Mouse (Mus musculus): ENCODE measurements around the gene Nbeal2. TPM values are rescaled to one million over a fixed set of nuclear protein-coding genes. Genes with fewer than 3 reads are reported as not detected.
A peak's percentile ranks its signal among the peaks of the same experiment; 100 is the strongest.

Nbeal2 gene
- polyA plus RNA-seq, 1 experiment from 2014 or later, result 4.8 TPM

GRCm38 (mm10) chr9:110643787-110644186 lies 10.2 kb downstream of the Nbeal2 start:
- 77% methylated on average over 9 of the region's 9 CpGs for WGBS
- no peak overlapping the region for H3K4me2 ChIP-seq (ENCODE audit: low read depth, low read length)
- no peaks in the 10 kb centered on the region for H3K36me3 ChIP-seq (ENCODE audit: control insufficient read depth, insufficient read depth, low read length)
- H3K4me1 ChIP-seq (ENCODE audit: control insufficient read depth, insufficient read depth, low read length), result no peaks in the 10 kb centered on the region
- no peak overlapping the region for H3K9ac ChIP-seq (replicated peaks; ENCODE audit: low read depth, low read length)
- H3K9me3 ChIP-seq (ENCODE audit: control insufficient read depth, low read length), result no peaks in the 10 kb centered on the region
- no peaks in the 10 kb centered on the region for H3K27me3 ChIP-seq (ENCODE audit: control insufficient read depth, insufficient read depth, low read length)
- no peak overlapping the region for H3K27ac ChIP-seq (ENCODE audit: low read depth, low read length)
- no peak for ATAC-seq (ENCODE audit: low read depth)
- no peak overlapping the region for H3K4me3 ChIP-seq (ENCODE audit: low read depth, low read length)

GRCm38 (mm10) chr9:110642812-110643524 lies 11.0 kb downstream of the Nbeal2 start:
- Histone ChIP-seq H3K9ac (replicated peaks; ENCODE audit: low read depth, low read length) (no peak overlapping the region), H3K4me3 (ENCODE audit: low read depth, low read length) (no peak overlapping the region), H3K4me2 (ENCODE audit: low read depth, low read length) (no peak overlapping the region), H3K9me3 (ENCODE audit: control insufficient read depth, low read length) (no peaks in the 10 kb centered on the region), H3K27me3 (ENCODE audit: control insufficient read depth, insufficient read depth, low read length) (no peaks in the 10 kb centered on the region), H3K36me3 (ENCODE audit: control insufficient read depth, insufficient read depth, low read length) (no peaks in the 10 kb centered on the region), H3K27ac (ENCODE audit: low read depth, low read length) (no peak overlapping the region), H3K4me1 (ENCODE audit: control insufficient read depth, insufficient read depth, low read length) (no peaks in the 10 kb centered on the region)
- ATAC-seq (ENCODE audit: low read depth), result no peak
- WGBS, result 52% methylated on average over 5 of the region's 5 CpGs

- H3K4me3 ChIP-seq (ENCODE audit: low read depth, low read length), result no peak overlapping the region
- H3K36me3 ChIP-seq (ENCODE audit: control insufficient read depth, insufficient read depth, low read length), result no peaks in the 10 kb centered on the region
- WGBS, result 91% methylated on average over 5 of the region's 5 CpGs
- no peak overlapping the region for H3K9ac ChIP-seq (replicated peaks; ENCODE audit: low read depth, low read length)
- H3K9me3 ChIP-seq (ENCODE audit: control insufficient read depth, low read length), result no peaks in the 10 kb centered on the region
- H3K27me3 ChIP-seq (ENCODE audit: control insufficient read depth, insufficient read depth, low read length), result no peaks in the 10 kb centered on the region
- no peak overlapping the region for H3K4me2 ChIP-seq (ENCODE audit: low read depth, low read length)
- no peak for ATAC-seq (ENCODE audit: low read depth)
- H3K27ac ChIP-seq (ENCODE audit: low read depth, low read length), result no peak overlapping the region
- no peaks in the 10 kb centered on the region for H3K4me1 ChIP-seq (ENCODE audit: control insufficient read depth, insufficient read depth, low read length)
These were observed 13.0 kb downstream of the Nbeal2 start for GRCm38 (mm10) chr9:110641006-110641405.

- H3K4me3 ChIP-seq (ENCODE audit: low read depth, low read length), result no peak overlapping the region
- H3K27ac ChIP-seq (ENCODE audit: low read depth, low read length), result no peak overlapping the region
- 85% methylated on average over 10 of the region's 10 CpGs for WGBS
- no peaks in the 10 kb centered on the region for H3K27me3 ChIP-seq (ENCODE audit: control insufficient read depth, insufficient read depth, low read length)
- no peaks in the 10 kb centered on the region for H3K4me1 ChIP-seq (ENCODE audit: control insufficient read depth, insufficient read depth, low read length)
- no peaks in the 10 kb centered on the region for H3K9me3 ChIP-seq (ENCODE audit: control insufficient read depth, low read length)
- no peaks in the 10 kb centered on the region for H3K36me3 ChIP-seq (ENCODE audit: control insufficient read depth, insufficient read depth, low read length)
- no peak for ATAC-seq (ENCODE audit: low read depth)
- H3K9ac ChIP-seq (replicated peaks; ENCODE audit: low read depth, low read length), result no peak overlapping the region
- no peak overlapping the region for H3K4me2 ChIP-seq (ENCODE audit: low read depth, low read length)
These were observed 15.3 kb downstream of the Nbeal2 start for GRCm38 (mm10) chr9:110638611-110639021.

- Histone ChIP-seq H3K9me3 (ENCODE audit: control insufficient read depth, low read length) (no peaks in the 10 kb centered on the region), H3K27ac (ENCODE audit: low read depth, low read length) (no peak overlapping the region), H3K27me3 (ENCODE audit: control insufficient read depth, insufficient read depth, low read length) (no peaks in the 10 kb centered on the region), H3K36me3 (ENCODE audit: control insufficient read depth, insufficient read depth, low read length) (no peaks in the 10 kb centered on the region), H3K4me3 (ENCODE audit: low read depth, low read length) (no peak overlapping the region), H3K4me1 (ENCODE audit: control insufficient read depth, insufficient read depth, low read length) (0 out of 2 replicates have a peak, but pooled peaks cover 8% of the 10 kb centered on the region), H3K4me2 (ENCODE audit: low read depth, low read length) (no peak overlapping the region), H3K9ac (replicated peaks; ENCODE audit: low read depth, low read length) (no peak overlapping the region)
- WGBS, result 11% methylated on average over 19 of the region's 19 CpGs
- no peak for ATAC-seq (ENCODE audit: low read depth)
These were observed 18.7 kb downstream of the Nbeal2 start for GRCm38 (mm10) chr9:110635225-110635624.

- WGBS, result 83% methylated on average over 17 of the region's 17 CpGs
These were observed 20.1 kb downstream of the Nbeal2 start for GRCm38 (mm10) chr9:110633882-110634281.

GRCm38 (mm10) chr9:110632671-110633070 lies 21.3 kb downstream of the Nbeal2 start:
- H3K4me1 ChIP-seq (ENCODE audit: control insufficient read depth, insufficient read depth, low read length), result 0 out of 2 replicates have a peak, but pooled peaks cover 8% of the 10 kb centered on the region
- H3K4me2 ChIP-seq (ENCODE audit: low read depth, low read length), result no peak overlapping the region
- no peak overlapping the region for H3K9ac ChIP-seq (replicated peaks; ENCODE audit: low read depth, low read length)
- H3K27ac ChIP-seq (ENCODE audit: low read depth, low read length), result no peak overlapping the region
- H3K27me3 ChIP-seq (ENCODE audit: control insufficient read depth, insufficient read depth, low read length), result no peaks in the 10 kb centered on the region
- WGBS, result 85% methylated on average over 15 of the region's 15 CpGs
- no peaks in the 10 kb centered on the region for H3K36me3 ChIP-seq (ENCODE audit: control insufficient read depth, insufficient read depth, low read length)
- ATAC-seq (ENCODE audit: low read depth), result no peak
- no peaks in the 10 kb centered on the region for H3K9me3 ChIP-seq (ENCODE audit: control insufficient read depth, low read length)
- H3K4me3 ChIP-seq (ENCODE audit: low read depth, low read length), result no peak overlapping the region

More at GRCm38 (mm10) chr9:110633882-110634281, 20.1 kb downstream of the Nbeal2 start:
- Histone ChIP-seq H3K4me3 (ENCODE audit: low read depth, low read length) (no peak overlapping the region), H3K27me3 (ENCODE audit: control insufficient read depth, insufficient read depth, low read length) (no peaks in the 10 kb centered on the region), H3K9me3 (ENCODE audit: control insufficient read depth, low read length) (no peaks in the 10 kb centered on the region), H3K4me1 (ENCODE audit: control insufficient read depth, insufficient read depth, low read length) (0 out of 2 replicates have a peak, but pooled peaks cover 8% of the 10 kb centered on the region), H3K27ac (ENCODE audit: low read depth, low read length) (no peak overlapping the region), H3K9ac (replicated peaks; ENCODE audit: low read depth, low read length) (no peak overlapping the region), H3K36me3 (ENCODE audit: control insufficient read depth, insufficient read depth, low read length) (no peaks in the 10 kb centered on the region), H3K4me2 (ENCODE audit: low read depth, low read length) (no peak overlapping the region)
- ATAC-seq (ENCODE audit: low read depth), result no peak

GRCm38 (mm10) chr9:110631651-110632275 lies 22.2 kb downstream of the Nbeal2 start:
- H3K9ac ChIP-seq (replicated peaks; ENCODE audit: low read depth, low read length), result peak overlapping the region; percentile 39; the same call in 1 of the 2 replicates
- H3K4me2 ChIP-seq (ENCODE audit: low read depth, low read length), result peak overlapping the region; percentile 49
- no peaks in the 10 kb centered on the region for H3K27me3 ChIP-seq (ENCODE audit: control insufficient read depth, insufficient read depth, low read length)
- 19% methylated on average over 30 of the region's 30 CpGs for WGBS
- H3K4me3 ChIP-seq (ENCODE audit: low read depth, low read length), result peak overlapping the region; percentile 24
- H3K9me3 ChIP-seq (ENCODE audit: control insufficient read depth, low read length), result no peaks in the 10 kb centered on the region
- peak; percentile 66 for ATAC-seq (ENCODE audit: low read depth)
- no peaks in the 10 kb centered on the region for H3K36me3 ChIP-seq (ENCODE audit: control insufficient read depth, insufficient read depth, low read length)
- H3K27ac ChIP-seq (ENCODE audit: low read depth, low read length), result no peak overlapping the region
- H3K4me1 ChIP-seq (ENCODE audit: control insufficient read depth, insufficient read depth, low read length), result 0 out of 2 replicates have a peak, but pooled peaks cover 8% of the 10 kb centered on the region

- peak overlapping the region; percentile 39; the same call in 1 of the 2 replicates for H3K9ac ChIP-seq (replicated peaks; ENCODE audit: low read depth, low read length)
These were observed 22.8 kb downstream of the Nbeal2 start for GRCm38 (mm10) chr9:110631191-110631590.

More at GRCm38 (mm10) chr9:110631191-110631590, 22.8 kb downstream of the Nbeal2 start:
- H3K4me2 ChIP-seq (ENCODE audit: low read depth, low read length), result peak overlapping the region; percentile 49
- no peak overlapping the region for H3K27ac ChIP-seq (ENCODE audit: low read depth, low read length)
- WGBS, result 6% methylated on average over 10 of the region's 10 CpGs
- H3K27me3 ChIP-seq (ENCODE audit: control insufficient read depth, insufficient read depth, low read length), result no peaks in the 10 kb centered on the region
- H3K4me3 ChIP-seq (ENCODE audit: low read depth, low read length), result peak overlapping the region; percentile 24; the same call in 1 of the 2 replicates
- no peaks in the 10 kb centered on the region for H3K9me3 ChIP-seq (ENCODE audit: control insufficient read depth, low read length)
- 0 out of 2 replicates have a peak, but pooled peaks cover 8% of the 10 kb centered on the region for H3K4me1 ChIP-seq (ENCODE audit: control insufficient read depth, insufficient read depth, low read length)
- ATAC-seq (ENCODE audit: low read depth), result peak; percentile 56; the same call in 1 of the 2 replicates
- no peaks in the 10 kb centered on the region for H3K36me3 ChIP-seq (ENCODE audit: control insufficient read depth, insufficient read depth, low read length)

All from neural tube, embryonic 14.5 days (tissue).